Mouse (Mus musculus) heart, postnatal 0 days (tissue): ENCODE data around the gene 1700020A23Rik. TPM values are rescaled to one million over a fixed set of nuclear protein-coding genes. Genes with fewer than 3 reads are reported as not detected.

Experiments used
- ATAC-seq: fragments of 200-750 bp; cut with Nextera tagmentation; 2 replicates; pipeline ENCODE4 v1.8.0; 2017; ENCODE audit warnings: low read depth, moderate number of reproducible peaks, moderate library complexity; ENCODE audit not compliant: insufficient read depth
- DNase-seq: peaks from one replicate; pipeline ENCODE4 v3.0.0-alpha.2; 2016; ENCODE audit warnings: low spot score
- H3K27ac ChIP-seq: fragments of 300-500 bp; sonication (generic); 2 replicates; pipeline ENCODE4 v1.5.1; 2014; ENCODE audit warnings: low read depth, mild to moderate bottlenecking
- H3K27me3 ChIP-seq: fragments of 300-500 bp; sonication (generic); 2 replicates; pipeline ENCODE4 v1.6.1; 2014; ENCODE audit warnings: low read length, mixed read lengths; ENCODE audit not compliant: control insufficient read depth, insufficient read depth
- H3K36me3 ChIP-seq: fragments of 300-500 bp; sonication (generic); replicated peaks from 2 replicates; pipeline ENCODE4 v1.6.1; 2014; ENCODE audit warnings: low read length, mixed read lengths; ENCODE audit not compliant: control insufficient read depth, insufficient read depth
- H3K4me1 ChIP-seq: fragments of 300-500 bp; sonication (generic); 2 replicates; pipeline ENCODE4 v1.6.1; 2014; ENCODE audit warnings: antibody characterized with exemption; ENCODE audit not compliant: control insufficient read depth, insufficient read depth
- H3K4me2 ChIP-seq: fragments of 300-500 bp; sonication (generic); 2 replicates; pipeline ENCODE4 v1.6.1; 2014; ENCODE audit warnings: low read depth, mild to moderate bottlenecking, low read length, moderate library complexity
- H3K4me3 ChIP-seq: fragments of 300-500 bp; sonication (generic); 2 replicates; pipeline ENCODE4 v1.5.1; 2014; ENCODE audit warnings: low read depth, low read length
- H3K9ac ChIP-seq: fragments of 300-500 bp; sonication (generic); replicated peaks from 2 replicates; pipeline ENCODE4 v1.6.1; 2014; ENCODE audit warnings: low read depth, low read length, mixed read lengths
- H3K9me3 ChIP-seq: fragments of 300-500 bp; sonication (generic); replicated peaks from 2 replicates; pipeline ENCODE4 v1.6.1; 2016; ENCODE audit warnings: low read length; ENCODE audit not compliant: control insufficient read depth
- CTCF ChIP-seq: IDR thresholded peaks from 2 replicates; pipeline ENCODE4 v1.5.1; 2016; ENCODE audit warnings: antibody characterized with exemption, control low read depth, low read depth
- EP300 ChIP-seq: IDR thresholded peaks from 2 replicates; pipeline ENCODE4 v1.6.1; 2016; ENCODE audit warnings: antibody characterized with exemption, low read depth
- WGBS: fragments of 180-500 bp; shearing (Covaris S2); extraction: QIAGEN DNeasy Blood & Tissue Kit; methylation state at CpG from one replicate; pipeline ENCODE4 v1.1.7; 2014; 5-methylcytosine and 5-hydroxymethylcytosine counted together
- polyA plus RNA-seq: library from polyadenylated mRNA; unstranded; fragments of >200 nt; fragmentation: Nextera tagmentation; extraction: Ambion mirVana; gene quantifications from 2 replicates; pipeline ENCODE4 v1.2.1, GENCODE M21; 2015
- total RNA-seq: library from RNA; depleted of rRNA; stranded (reverse); fragments of >200 nt; gene quantifications from 2 replicates; pipeline ENCODE4 v1.2.3, GENCODE M21; 2014; ENCODE audit warnings: low replicate concordance; rRNA removed

1700020A23Rik gene
- total and polyA plus RNA-seq, 2 experiments from 2014 or later = not detected

GRCm38 (mm10) chr2:130452266-130452665 lies 47.2 kb downstream of the 1700020A23Rik start:
- no peak for TF ChIP-seq CTCF
- TF ChIP-seq EP300 = no peak
- Histone ChIP-seq H3K4me1 (peaks cover 28% of the 10 kb centered on the region), H3K27ac (no peak overlapping the region), H3K36me3 (no peaks in the 10 kb centered on the region), H3K9me3 (no peaks in the 10 kb centered on the region), H3K27me3 (0 out of 2 replicates have a peak, but pooled peaks cover 4% of the 10 kb centered on the region), H3K9ac (no peak overlapping the region), H3K4me2 (no peak overlapping the region), H3K4me3 (no peak overlapping the region)
- WGBS = 51% methylated on average over 2 of the region's 2 CpGs
- ATAC-seq = no peak
- no peak for DNase-seq

GRCm38 (mm10) chr2:130453421-130453820 lies 48.4 kb downstream of the 1700020A23Rik start:
- Histone ChIP-seq H3K9me3 (no peaks in the 10 kb centered on the region), H3K27ac (no peak overlapping the region), H3K9ac (no peak overlapping the region), H3K36me3 (no peaks in the 10 kb centered on the region), H3K4me2 (peak overlapping the region; percentile 11; the same call in 1 of the 2 replicates), H3K4me3 (no peak overlapping the region), H3K27me3 (0 out of 2 replicates have a peak, but pooled peaks cover 4% of the 10 kb centered on the region), H3K4me1 (peaks cover 28% of the 10 kb centered on the region)
- no peak for DNase-seq
- no peak for TF ChIP-seq EP300
- no peak for TF ChIP-seq CTCF
- 47% methylated on average over 6 of the region's 6 CpGs for WGBS
- ATAC-seq = no peak

- no peak overlapping the region for H3K4me3 ChIP-seq
- 61% methylated on average over 6 of the region's 6 CpGs for WGBS
- H3K9ac ChIP-seq = no peak overlapping the region
- H3K36me3 ChIP-seq = no peaks in the 10 kb centered on the region
- peaks cover 24% of the 10 kb centered on the region for H3K4me1 ChIP-seq
- DNase-seq (no peak), ATAC-seq (no peak)
- no peak overlapping the region for H3K4me2 ChIP-seq
- TF ChIP-seq EP300 (no peak), CTCF (no peak)
- H3K27me3 ChIP-seq = no peaks in the 10 kb centered on the region
- H3K27ac ChIP-seq = no peak overlapping the region
- no peaks in the 10 kb centered on the region for H3K9me3 ChIP-seq
Measured at GRCm38 (mm10) chr2:130454748-130455370, 49.8 kb downstream of the 1700020A23Rik start.

Other genes with a start within 250 kb of the 1700020A23Rik start
- 375 and 410 TPM in 2 replicates for gene Snrpb, start 225.9 kb upstream of the 1700020A23Rik start, total RNA-seq
- 307 and 316 TPM in 2 replicates for gene Snrpb, start 225.9 kb upstream of the 1700020A23Rik start, polyA plus RNA-seq
- gene Tmc2, start 210.1 kb upstream of the 1700020A23Rik start, total RNA-seq = not detected in 2 replicates
- not detected in 2 replicates for gene Tmc2, start 210.1 kb upstream of the 1700020A23Rik start, polyA plus RNA-seq
- gene Nop56, start 130.8 kb upstream of the 1700020A23Rik start, total RNA-seq = 47.4 and 50.9 TPM in 2 replicates
- 57.4 and 57.6 TPM in 2 replicates for gene Nop56, start 130.8 kb upstream of the 1700020A23Rik start, polyA plus RNA-seq
- 359 and 497 TPM in 2 replicates for gene Idh3b, start 120.7 kb upstream of the 1700020A23Rik start, total RNA-seq
- 512 and 516 TPM in 2 replicates for gene Idh3b, start 120.7 kb upstream of the 1700020A23Rik start, polyA plus RNA-seq
- 1.1 and 3.4 TPM in 2 replicates for gene Ebf4, start 110.1 kb upstream of the 1700020A23Rik start, total RNA-seq
- gene Ebf4, start 110.1 kb upstream of the 1700020A23Rik start, polyA plus RNA-seq = 0.16 and 0.18 TPM in 2 replicates
- gene Cpxm1, start 7.7 kb upstream of the 1700020A23Rik start, total RNA-seq = 6.9 and 7.8 TPM in 2 replicates
- 9.5 and 11.5 TPM in 2 replicates for gene Cpxm1, start 7.7 kb upstream of the 1700020A23Rik start, polyA plus RNA-seq
- not detected in 2 replicates for gene Gm28372, start within 50 bp of the 1700020A23Rik start, total RNA-seq
- gene Gm28372, start within 50 bp of the 1700020A23Rik start, polyA plus RNA-seq = not detected in 2 replicates
- not detected in 2 replicates for gene Tmem239, start 1.2 kb downstream of the 1700020A23Rik start, total RNA-seq
- gene Tmem239, start 1.2 kb downstream of the 1700020A23Rik start, polyA plus RNA-seq = not detected in 2 replicates
- gene Vps16, start 19.1 kb downstream of the 1700020A23Rik start, total RNA-seq = 37.9 and 46.0 TPM in 2 replicates
- 29.4 and 30.2 TPM in 2 replicates for gene Vps16, start 19.1 kb downstream of the 1700020A23Rik start, polyA plus RNA-seq
- gene Pced1a, start 19.4 kb downstream of the 1700020A23Rik start, total RNA-seq = 6.4 and 11.5 TPM in 2 replicates
- gene Pced1a, start 19.4 kb downstream of the 1700020A23Rik start, polyA plus RNA-seq = 2.7 and 3.4 TPM in 2 replicates
- 21.7 and 39.5 TPM in 2 replicates for gene Ptpra, start 45.0 kb downstream of the 1700020A23Rik start, total RNA-seq
- 44.2 and 44.5 TPM in 2 replicates for gene Ptpra, start 45.0 kb downstream of the 1700020A23Rik start, polyA plus RNA-seq
- gene Mrps26, start 158.5 kb downstream of the 1700020A23Rik start, total RNA-seq = 69.4 and 74.0 TPM in 2 replicates
- 86.9 and 87.7 TPM in 2 replicates for gene Mrps26, start 158.5 kb downstream of the 1700020A23Rik start, polyA plus RNA-seq
- not detected in 2 replicates for gene Oxt, start 170.9 kb downstream of the 1700020A23Rik start, total RNA-seq
- not detected in 2 replicates for gene Oxt, start 170.9 kb downstream of the 1700020A23Rik start, polyA plus RNA-seq
- not detected in 2 replicates for gene Avp, start 177.3 kb downstream of the 1700020A23Rik start, total RNA-seq
- gene Avp, start 177.3 kb downstream of the 1700020A23Rik start, polyA plus RNA-seq = 0.22 and 0.51 TPM in 2 replicates
- 8.2 and 9.8 TPM in 2 replicates for gene Fastkd5, start 224.8 kb downstream of the 1700020A23Rik start, total RNA-seq
- gene Fastkd5, start 224.8 kb downstream of the 1700020A23Rik start, polyA plus RNA-seq = 9.8 TPM in 2 replicates
- gene Ubox5, start 224.8 kb downstream of the 1700020A23Rik start, total RNA-seq = 1.0 and 2.1 TPM in 2 replicates
- 4.4 and 4.5 TPM in 2 replicates for gene Ubox5, start 224.8 kb downstream of the 1700020A23Rik start, polyA plus RNA-seq
- gene Lzts3, start 237.5 kb downstream of the 1700020A23Rik start, total RNA-seq = 5.3 TPM in 2 replicates
- gene Lzts3, start 237.5 kb downstream of the 1700020A23Rik start, polyA plus RNA-seq = 0.77 and 0.81 TPM in 2 replicates